Mouse (Mus musculus): ENCODE measurements around the gene Cenpj.

- no peak for TF ChIP-seq CTCF (IDR thresholded peaks at IDR 0.05; ENCODE audit: low read depth)
- no peak for TF ChIP-seq EP300 (IDR thresholded peaks at IDR 0.05; ENCODE audit: low read depth)
Measured at GRCm38 (mm10) chr14:56545491-56545890, 29.7 kb downstream of the Cenpj start.
